ENCODE assay signal across 1 mouse cellular context in genomic region chr7:45589898-45590297, GRCm38 (mm10).
TF ChIP-seq lines count a peak whose summit lies in the region.

No protein-coding gene starts in this region.

TF ChIP-seq in myocyte, 11 proteins besides CTCF, POLR2A, EP300 and RAD21 (continued from another document):
- TF ChIP-seq SRF (IDR thresholded peaks at IDR 0.05; ENCODE audit: control insufficient read depth, insufficient read length, low read depth) (no peak), MAX (IDR thresholded peaks at IDR 0.05; ENCODE audit: low read depth) (no peak), MYOD1 (IDR thresholded peaks at IDR 0.05; ENCODE audit: control insufficient read depth in 1 of 3, insufficient read length in 2 of 3, low read depth in 2 of 3) (no peak)
TF ChIP-seq in myocyte: peak in this region for 0.
